Mouse (Mus musculus) heart, adult 11 months (tissue): ENCODE measurements around the gene Col3a1.

Source experiments
- DNase-seq: peaks from one replicate; pipeline ENCODE4 v3.0.0; 2022

Gene Col3a1

DNA sequence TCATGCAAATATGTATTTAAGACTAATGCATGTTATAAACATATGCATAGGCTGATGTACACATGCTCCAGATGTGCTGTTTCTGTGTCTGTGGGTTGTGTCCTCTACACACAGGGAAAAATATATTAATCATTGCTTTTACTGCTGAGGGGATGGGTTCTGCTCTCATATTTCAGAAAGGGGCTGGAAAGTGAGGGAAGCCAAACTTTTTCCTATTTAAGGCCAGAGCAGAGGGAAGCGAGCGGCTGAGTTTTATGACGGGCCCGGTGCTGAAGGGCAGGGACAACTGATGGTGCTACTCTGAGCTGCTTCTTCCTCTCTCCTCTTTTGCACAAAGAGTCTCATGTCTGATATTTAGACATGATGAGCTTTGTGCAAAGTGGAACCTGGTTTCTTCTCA lies at the start of gene Col3a1:
Gene Col3a1, plus strand, starts transcription at position 151 of the 400 bp plus-strand sequence.
- DNase-seq, result peak; percentile 97

DNA sequence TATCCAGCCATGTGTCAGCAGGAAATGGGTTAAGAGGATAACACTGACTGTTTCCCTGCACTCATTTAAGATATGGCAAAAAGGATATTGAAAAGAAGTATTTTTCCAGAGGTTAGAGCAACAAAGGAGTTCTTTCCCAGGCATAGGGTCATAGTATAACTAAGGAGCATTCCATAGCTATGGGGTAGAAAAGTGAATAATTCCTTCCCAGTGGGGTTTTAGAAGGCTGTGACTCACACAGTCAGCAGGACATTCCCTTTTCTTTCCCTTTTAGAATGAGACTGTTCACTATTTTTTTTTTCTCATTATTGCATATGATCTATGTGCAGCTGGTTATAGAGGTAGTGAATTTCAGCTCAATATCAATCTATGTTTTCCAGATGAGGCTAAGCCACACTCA lies 41.9 kb upstream of the Col3a1 start:
- no peak for DNase-seq

DNA sequence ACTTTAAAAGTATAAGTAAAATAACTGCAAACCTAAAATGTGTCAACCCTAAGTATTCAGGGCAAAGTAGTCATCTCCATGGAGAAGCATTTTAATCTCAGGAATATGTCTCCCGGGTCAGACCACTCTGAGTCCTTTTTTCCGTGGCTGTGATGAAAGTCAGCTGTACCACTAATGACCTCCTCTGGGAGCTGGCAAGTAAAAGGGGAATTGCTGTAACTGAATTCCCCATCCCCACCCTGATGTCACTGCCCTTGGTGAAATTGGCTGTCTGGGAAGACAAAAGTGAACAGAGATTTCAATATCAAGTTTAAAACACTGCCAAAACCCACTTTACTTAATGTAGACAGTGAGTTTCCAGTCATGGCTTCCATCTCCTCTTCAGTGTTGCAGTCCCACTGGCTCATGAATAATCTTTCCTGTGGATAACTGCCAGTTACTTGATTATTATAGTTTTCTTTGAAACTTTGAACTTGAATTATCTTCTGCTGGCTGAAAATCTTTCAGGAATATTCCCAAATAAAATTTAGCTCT lies 35.3 kb upstream of the Col3a1 start:
- DNase-seq, result peak; percentile 97

DNA sequence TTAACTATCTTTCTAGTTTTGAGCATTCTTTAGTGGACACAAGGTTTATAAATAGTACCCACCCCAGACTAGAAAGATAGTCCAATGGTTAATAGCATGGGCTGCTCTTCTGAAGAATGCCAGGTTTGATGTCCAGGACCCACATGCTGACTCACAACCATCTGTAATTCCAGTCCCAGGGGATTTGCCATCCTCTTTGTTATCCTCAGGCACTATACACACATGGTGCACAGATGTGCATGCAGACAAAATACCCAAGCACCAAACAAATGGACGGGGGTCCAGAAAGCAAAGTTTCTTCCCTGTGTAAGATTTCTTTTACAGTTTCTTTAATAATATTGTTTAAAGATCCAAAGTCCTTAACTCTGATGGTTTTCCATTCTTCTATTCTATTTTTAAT lies 23.4 kb upstream of the Col3a1 start:
- DNase-seq, result no peak

DNA sequence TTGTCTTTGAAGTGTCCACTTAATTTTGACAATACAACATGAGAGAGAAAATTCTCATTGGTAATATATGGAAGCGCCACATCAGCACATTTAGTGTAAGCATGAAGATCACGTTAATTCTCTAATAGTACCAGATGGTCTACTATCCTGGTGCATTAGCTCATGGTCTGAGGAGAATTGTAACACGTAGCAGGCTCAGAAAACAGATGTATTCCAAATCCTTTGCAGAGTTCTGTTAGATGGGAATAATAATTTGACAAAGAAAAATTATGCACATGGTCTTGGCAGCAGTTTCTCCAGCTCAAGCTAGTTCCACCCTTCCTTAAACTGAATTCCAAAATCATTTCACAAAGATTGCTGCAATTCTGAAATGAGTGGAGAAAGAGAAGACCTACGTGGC lies 21.3 kb upstream of the Col3a1 start:
- DNase-seq, result no peak

DNA sequence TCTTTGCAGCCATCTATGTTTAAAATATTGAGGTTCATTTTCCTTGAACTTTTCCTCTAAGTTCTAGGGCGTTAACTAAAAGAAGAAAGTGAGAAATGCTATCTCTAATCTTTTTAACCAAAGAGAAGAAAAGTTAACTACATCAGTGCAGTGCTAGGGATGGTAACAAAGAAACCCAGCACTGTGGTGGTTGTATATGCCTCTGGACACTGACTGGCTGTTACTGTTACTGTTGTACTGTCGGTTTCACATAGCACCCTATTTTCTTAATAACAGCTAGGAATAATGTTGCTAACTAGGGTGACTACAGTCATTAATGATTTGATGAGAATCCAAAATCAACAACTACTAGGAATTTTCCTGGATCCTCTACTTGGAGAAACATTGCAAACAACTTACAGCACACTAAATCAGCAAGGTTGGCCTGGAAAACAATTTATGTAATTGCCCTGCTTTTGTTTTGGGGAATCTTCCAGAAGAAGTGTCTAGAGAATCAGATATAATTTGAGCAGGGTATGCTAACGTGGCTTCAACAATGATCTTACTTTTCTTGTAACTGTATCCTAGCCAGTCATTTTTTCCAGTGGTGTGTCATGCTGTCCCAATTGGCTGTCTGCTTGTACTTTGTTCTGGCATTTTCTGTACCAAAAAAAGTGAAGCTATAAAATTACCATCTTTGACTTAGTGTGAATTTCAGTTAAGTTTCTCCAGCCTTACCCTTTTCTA lies 11.8 kb upstream of the Col3a1 start:
- DNase-seq, result peak; percentile 90

DNA sequence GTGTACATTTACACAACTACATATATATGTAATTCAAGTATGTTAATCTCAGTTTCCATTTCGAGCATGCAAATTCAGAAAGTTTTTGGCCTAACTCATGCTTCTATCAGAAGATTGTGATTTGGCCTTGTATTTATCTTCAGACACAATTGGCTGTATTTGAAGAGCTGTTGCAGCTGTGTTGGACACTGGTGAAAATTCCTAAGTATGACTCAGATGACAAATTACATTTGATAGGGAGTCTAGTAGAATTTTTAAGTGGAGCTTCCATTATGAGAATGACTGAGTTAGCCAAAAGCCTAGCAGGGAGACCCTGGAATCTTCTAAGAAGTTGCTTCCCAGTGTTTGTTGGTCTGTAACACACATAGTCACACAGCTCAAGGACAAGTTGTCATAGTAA lies 7.1 kb upstream of the Col3a1 start:
- peak; percentile 89 for DNase-seq

DNA sequence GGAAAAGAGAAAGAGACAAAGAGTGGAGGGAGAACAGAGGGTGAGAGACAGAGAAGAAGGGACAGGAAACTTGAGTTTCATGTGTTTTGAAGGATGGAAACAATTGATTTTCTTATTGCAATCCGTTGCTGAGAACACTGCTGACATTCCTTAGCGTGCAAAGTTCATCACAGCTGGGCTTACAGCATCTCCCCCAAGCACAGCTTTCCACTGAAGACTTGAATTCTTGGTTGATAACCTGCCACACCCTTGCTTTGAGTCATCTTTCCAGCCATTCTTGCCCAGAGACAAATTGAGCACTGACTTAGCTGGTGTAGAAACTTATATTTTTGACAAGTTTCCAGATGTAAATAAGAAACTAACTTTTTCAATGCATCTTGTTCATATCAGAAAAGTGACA lies 2.3 kb upstream of the Col3a1 start:
- DNase-seq, result peak; percentile 88

DNA sequence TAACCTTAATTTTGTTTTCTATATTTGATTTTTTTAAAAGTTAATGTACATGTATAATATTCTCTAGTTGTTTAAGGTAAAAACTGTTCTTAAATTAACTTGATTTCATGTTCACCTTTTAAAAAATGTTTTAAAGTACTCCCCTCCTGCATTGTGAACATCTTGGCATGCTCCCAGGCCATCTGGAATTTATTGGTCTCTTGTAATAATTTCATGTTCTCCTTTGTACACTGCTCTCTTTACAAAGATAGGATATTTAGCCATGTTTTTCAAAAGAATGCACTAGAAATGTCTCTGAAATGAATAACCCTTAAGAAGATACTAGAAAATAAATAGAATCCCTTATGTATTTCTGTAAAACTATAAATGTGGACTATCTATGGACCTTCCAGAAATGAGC lies 624 bp downstream of the Col3a1 start:
- no peak for DNase-seq

DNA sequence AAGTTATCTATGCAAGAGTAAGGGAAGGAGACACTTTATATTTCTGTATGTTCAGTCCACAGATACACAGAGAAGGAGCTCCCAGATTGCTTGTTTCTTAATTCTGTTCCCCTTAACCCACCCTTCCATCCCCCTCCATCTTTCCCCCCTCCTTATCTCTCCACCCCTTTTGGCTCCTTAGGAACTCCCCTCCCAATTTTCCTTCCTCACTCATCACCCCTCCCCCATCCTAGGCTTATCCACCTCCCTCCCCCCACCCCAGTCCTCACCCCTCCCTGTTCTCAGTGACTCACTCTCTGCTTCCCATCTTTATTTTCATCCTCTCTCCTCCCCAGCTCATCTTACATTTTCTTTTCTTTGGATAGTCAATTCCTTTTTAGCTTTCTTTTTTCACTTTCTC lies 1.5 kb downstream of the Col3a1 start:
- peak; percentile 94 for DNase-seq

DNA sequence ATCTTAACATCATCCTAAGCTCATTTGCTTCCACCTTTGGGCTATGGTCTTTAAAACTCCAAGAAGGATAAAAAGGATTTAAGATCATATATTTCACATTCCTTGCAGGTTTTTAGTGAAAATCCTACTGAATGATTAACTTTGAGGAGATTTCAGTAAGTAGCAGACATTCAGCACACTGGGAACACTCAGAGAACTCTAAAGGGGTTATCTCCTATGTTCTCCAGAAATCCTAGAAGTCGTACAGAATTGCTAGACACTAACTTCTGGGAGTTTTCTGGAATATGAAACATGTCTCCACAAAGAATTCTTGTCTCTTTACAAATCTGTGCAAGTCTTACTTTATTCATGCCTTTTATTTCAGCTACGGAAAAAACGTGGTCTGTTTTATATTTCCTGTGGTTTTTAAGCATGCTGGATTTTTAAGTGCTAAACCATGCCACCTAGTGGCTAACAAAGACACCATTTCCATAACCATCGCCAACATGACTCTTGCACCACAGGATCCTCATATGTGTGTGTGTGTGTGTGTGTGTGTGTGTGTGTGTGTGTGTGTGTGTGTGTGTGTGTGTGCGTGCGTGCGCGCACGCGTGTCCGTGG lies 2.5 kb downstream of the Col3a1 start:
- no peak for DNase-seq

DNA sequence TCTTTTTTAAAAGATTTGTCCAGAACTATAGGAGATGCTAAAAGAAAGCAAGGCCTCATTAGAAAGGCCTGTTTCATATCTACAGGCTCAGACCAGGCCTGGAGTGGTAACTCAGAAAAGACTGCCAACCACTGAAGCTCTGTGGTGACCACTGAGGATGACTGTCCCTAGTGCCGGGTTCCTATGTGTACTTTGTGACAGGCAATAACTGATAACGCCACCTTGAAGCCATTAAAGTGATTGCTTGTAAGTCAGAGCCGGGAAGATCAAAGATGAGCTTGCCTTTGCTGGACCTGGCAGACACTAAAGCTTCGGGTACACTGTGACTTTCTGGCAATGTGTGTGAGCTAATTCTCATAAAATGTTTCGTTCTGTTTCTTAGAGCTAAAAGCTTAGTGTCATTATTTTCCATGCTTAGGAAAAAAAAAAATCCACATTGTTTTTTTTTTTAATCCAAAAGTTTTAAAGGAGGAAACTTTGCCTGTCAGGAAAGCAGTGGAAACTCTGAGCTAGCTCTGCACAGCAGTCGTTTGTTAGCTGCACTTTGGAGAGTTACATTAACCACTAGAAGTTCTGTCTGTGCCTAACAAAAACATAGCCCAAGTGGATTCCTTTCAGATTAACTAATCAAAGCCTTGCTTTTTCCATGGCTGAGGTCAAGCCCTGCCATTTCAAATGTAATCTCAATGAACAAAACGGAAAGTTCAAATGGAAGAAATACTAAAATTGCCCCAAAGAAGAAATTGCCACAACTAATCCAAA lies 4.6 kb downstream of the Col3a1 start:
- DNase-seq, result no peak

DNA sequence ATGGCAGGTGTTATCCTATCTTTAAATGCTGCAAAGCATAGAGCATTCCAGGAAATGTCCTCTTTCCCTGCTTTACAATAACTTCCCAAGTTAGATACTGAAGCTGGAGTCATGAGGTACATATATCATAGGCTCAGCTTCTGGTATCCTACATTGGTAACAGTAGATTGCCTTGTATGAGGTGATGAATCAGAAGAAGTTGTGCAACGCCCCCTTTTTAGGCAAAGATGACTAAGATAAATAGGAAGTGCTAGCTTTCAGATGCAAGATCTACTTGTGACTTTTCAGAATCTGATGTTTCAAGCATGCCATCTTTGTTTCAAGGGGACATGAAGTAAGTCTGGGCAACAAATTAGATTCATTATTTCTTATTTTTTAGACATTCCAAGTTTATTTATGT lies 6.9 kb downstream of the Col3a1 start:
- DNase-seq, result no peak

DNA sequence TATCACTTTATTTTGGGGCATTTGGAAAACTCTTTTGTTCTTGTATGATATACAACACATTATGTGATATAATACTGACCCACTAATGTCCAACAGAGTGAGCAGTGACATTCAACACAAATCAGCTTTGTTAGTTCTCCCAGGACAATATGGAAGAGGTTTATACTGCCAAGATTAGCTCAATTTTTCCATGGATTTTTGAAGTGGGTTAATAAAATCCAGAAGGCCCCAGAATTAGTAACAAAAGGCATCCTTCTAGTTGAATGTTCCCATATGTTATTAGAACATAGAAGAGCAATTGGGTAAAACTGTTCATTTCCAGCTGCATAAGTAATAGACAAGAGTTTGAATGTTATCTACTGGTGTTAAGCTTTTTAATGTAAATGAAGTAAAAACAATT lies 9.5 kb downstream of the Col3a1 start:
- DNase-seq, result no peak

DNA sequence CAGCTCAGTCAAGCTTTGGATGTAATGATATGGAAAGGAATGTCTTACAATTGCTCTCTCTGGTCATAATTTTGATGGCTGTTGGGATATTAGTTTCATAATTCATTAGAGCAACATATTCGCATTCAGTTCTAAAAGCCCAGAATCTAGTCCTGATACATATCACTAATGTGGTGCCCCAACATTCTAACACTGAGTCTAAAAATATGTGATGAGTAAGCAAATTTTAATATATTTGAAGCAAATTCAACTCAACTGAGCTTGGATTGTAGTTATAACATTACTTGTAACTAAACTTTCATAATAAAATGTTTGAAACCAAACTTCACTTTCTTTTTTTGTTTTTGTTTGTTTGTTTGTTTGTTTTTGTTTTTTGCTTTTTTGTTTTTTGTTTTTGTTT lies 17.8 kb downstream of the Col3a1 start:
- DNase-seq, result no peak

DNA sequence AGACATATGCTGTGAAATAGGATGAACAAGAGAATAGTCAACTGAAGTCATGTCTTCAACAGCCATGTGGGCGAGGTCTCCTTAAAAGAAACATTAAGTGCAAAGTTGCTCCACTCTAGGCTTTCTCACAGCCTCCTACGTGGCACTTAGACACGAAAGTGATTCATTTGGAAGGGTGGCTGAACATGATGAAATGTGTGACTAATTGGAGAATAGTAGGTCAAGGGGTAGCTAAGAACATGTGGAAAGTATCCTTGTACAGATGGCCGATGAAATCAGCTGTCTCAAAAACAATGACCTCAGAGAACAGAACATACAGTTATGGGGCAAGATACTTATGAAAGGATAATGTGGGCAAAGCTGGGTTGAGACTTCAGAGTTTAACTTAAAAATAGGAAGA lies 44.6 kb downstream of the Col3a1 start:
- DNase-seq, result peak; percentile 95

DNA sequence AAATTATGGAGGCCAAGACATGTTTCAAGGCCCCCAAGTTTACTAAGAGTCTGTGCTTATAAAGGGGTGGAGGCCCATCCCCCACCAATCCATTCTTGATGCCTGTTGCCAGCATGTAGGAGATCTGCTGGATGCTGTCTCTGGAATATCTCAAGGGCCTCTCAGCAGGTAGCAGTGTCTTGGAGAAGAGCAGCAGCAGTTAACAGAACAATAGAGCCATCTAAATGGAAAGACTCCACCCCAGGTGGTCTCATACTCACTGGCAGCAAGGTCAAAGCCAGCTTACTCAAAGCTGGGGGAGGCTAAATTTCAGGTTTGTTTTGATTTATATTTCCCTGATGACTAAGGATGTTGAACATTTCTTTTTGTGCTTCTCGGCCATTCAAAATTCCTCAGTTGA lies 46.7 kb downstream of the Col3a1 start:
- peak; percentile 54 for DNase-seq

DNA sequence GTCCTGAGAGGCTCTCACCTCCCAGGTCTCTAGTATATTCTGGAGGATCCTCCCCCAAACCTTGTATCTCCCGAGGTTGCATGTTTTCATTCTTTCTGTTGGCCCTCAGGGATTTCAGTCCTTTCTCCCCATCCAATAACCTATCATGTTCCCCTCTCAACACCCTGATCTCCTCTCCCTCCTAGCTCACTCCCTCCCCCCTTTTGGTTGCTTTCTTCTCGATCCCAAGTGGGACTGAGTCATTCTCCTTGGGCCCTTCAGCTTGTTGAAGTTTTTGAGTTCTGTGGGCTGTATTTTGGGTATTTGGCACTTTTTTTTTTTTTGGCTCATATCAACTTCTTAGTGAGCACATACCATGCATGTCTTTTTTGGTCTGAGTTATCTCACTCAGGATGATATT lies 47.8 kb downstream of the Col3a1 start:
- peak; percentile 91 for DNase-seq

DNA sequence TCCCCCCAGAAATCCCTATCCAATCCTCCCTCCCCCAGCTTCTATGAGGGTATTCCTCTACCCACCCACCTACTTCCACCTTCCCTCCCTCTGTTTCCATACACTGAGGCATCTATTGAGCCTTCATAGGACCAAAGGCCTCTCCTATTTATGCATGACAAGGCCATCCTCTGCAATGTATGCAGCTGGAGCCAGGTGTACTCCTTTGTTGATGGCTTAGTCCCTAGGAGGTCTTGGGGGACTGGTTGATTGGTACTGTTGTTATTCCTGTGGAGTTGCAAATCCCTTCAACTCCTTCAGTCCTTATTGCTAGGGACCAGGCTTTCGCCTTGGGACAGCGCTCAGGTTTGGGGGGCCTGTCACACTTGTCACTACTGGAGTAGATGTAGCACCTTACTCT lies 48.3 kb downstream of the Col3a1 start:
- no peak for DNase-seq

DNA sequence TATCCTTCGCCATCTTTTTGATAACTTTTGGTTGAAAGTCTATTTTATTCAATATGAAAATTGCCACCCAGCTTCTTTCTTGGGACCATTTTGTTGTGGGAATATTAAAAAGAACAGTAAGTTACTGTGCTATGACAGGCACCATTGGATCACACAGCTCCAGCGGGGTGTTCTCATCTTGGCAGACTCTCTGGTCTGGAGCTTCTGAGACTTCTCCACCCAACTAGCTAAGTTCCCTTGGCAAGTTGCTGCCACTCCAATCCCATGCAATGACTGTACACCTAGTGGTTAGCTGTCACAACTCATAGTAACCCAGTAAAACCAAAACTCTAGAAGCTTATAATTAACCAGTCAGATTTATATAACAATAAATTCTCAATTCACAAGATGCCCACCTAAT lies 51.9 kb downstream of the Col3a1 start:
- DNase-seq, result peak; percentile 90

DNA sequence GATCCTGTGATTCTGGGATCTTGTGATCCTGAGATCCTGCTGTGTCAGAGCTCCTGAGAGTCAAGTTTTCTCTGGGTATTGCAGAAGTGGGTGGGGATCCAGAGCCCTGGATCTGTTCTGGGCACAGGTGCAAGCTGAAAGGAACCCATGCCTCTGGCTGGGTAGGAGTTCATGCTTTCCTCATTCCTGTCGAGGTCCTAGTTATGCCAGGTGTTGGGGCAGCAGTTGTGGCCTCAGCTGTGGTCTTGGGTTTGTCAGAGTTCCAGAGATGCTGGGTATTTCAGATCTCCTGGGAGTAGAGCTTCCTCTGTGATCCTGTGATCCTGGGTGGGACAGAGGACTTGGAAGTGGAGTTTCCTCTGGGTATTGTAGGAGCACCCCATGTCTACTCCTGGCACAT lies 54.1 kb downstream of the Col3a1 start:
- no peak for DNase-seq

DNA sequence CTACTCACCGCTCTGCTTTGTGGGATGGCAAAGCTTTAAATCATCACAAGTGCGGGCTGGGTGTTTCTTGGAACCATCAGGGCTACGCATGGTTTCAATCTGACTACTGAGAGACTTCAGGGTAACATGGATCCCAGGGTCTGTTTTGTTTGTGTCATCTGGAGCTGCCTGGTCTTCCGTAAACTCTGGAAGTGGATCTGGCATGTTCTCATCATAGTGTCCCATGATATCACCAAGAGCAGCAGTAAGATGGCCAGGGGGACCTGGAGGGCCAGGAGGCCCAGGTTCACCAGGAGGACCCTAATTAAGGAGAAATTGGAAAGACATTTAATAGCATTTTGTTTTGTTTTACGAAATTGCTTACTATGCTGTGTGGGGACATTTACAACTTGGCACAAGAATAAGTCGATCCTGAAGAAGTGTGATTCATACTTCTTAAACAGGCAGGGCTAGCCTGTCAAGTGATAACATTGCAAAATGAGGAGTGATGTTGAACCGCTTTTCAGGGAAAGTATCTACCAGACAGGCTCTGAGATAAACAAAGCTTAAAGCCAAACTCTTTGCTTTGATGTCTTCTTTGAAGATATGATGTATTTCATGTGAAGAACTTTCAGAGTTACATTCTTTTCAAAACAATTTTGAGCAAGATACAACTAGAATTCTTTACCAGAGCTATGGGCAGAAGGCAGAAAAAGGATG lies 68.8 kb downstream of the Col3a1 start:
- peak; percentile 88 for DNase-seq

DNA sequence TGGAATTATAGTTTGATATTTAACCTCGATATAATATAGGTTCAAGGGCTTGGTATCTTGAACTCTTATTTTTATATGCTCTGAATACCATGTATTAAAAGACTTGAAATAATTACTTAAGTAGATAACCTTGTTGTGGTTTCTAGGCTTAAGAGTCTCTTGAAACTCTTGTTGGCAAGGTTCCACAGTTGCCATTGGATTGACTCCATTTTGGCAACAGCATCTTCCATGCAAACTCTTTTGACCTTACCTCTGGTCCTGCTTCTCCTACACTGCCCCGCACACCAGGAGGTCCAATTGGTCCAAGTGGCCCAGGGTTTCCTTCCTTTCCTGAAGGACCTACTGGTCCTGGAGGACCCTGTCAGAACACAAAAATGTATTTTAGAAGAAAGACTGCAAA lies 70.5 kb downstream of the Col3a1 start:
- DNase-seq, result no peak
